Mouse (Mus musculus) kidney, adult 9 months (tissue): ENCODE data around the gene Alg14.

ENCODE experiments used
- DNase-seq: peaks from one replicate; pipeline ENCODE4 v3.0.0; 2022

Gene Alg14

GRCm38 (mm10) chr3:121370830-121371526 is 79.4 kb downstream of the Alg14 start:
- DNase-seq = no peak

- DNase-seq = no peak
Observed at GRCm38 (mm10) chr3:121371527-121372220, 80.1 kb downstream of the Alg14 start.

DNA sequence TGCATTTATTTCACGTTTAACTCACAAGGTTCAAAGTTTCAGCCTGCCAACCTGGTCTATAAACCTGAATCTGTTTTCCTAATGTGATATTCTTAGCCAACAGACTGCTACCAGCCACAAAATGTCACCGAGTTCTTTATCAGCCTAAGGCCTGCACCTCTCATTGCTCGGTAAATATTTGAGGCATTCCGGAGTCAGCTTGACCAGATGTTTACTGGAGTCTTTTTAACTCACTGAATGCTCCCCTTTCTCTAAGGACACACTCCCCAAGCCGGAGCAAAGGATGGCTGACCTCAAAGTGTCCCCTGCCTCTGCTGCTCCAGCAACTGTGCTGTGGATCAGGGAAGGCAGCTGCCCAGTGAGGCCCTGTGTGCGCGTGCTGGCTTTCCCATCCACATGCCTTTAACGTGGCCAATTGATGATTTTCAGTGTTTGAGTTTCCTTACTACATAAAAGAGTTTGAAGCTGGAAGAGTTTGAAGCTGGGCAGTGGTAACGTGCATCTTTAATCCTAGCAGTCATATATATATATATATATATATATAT is 82.4 kb downstream of the Alg14 start:
- DNase-seq = no peak

DNA sequence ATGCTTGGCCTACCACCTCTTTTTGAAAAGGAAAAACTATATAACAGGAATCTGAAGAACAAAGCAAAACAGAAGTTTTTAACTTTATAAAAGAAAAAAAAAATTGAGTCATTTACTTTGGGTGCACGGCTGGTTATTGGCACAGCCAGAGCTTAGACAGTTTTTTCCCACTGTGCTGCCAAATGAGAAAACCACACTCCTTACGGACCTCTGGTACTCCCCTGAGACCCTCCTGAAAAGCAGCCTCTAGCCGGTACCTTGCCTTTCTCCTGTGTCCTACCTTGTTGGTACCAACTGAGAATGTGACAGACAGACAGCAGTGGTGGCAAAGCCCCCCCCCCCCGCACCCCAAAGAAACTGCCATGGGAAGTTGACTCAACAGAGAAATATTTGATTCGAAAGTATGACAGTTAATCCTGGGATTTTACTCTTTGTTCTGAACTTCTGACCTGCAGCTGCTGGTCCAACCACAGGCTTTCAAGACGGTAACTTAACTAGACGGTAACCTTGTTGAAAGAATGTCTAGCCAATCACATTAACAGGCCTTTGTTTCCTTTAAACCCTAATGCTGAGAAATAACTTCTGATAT is 84.1 kb downstream of the Alg14 start:
- no peak for DNase-seq

GRCm38 (mm10) chr3:121378708-121379612 is 87.4 kb downstream of the Alg14 start:
- DNase-seq = peak; percentile 95

DNA sequence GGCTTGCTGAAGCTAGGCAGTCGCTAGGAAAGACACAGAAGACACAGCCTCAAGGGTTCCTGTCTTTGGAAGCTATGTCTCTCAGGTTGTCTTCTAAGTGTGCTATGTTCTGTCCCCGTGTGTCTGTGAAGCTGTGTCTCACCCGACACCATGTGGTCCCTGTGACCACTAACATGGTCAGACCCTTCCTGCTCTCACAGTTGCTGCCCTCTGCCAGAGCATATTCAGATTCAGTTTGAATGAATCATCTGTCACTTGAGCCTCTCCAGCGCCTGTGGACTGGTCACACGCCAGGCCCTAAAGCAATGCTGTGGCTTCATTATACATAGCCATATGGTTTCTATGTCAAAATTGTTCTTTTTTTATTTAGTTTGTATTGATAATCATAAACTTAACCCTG is 88.1 kb downstream of the Alg14 start:
- DNase-seq = no peak

DNA sequence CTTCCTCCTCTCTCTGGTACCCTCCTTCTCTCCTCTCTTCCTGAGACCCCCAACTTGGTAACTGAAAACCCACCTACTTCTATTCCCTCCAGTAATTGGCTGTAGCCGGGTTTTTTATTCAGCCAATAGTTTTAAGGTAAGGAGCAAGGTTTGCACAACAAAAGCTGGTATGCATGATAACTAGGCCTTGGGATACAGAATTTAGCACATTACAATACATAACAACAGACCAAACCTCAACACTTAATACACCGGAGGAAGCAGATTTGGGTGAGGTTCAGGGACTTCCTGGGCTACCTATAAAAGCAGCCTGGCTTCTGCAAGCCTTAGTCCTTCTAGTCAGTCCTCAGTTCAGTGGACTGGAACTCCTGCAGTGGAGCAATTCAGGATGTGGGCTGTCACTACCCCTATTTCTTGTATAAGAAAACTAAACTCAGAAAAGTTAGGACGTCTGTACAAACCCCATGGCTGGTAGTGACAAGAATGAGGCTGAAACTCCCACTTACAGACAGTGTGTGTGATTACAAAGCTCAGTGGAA is 96.0 kb downstream of the Alg14 start:
- DNase-seq = no peak

GRCm38 (mm10) chr3:121389366-121389765 is 97.8 kb downstream of the Alg14 start:
- DNase-seq = no peak

- DNase-seq = peak; percentile 31
Observed at GRCm38 (mm10) chr3:121389860-121390530, 98.4 kb downstream of the Alg14 start.

DNA sequence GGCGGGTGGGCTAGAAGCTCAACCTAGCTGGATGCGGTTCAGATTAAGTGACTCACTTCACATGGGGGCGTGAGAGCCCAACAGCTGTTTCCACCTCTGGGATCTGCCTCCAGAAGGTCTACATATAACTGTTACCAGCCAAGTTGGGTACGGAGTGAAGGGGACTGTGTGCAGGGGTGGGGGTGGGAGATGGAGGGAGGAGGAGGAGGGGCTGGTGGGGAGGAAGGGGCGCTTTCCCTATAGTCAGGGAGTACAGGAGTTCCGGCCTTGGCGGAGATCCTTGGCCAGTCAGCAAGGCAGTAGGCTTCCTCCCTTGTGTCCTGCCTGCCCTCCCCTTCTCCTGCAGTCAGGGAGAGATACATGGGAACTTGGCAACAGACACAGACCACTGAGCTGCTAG is 99.2 kb downstream of the Alg14 start:
- no peak for DNase-seq

DNA sequence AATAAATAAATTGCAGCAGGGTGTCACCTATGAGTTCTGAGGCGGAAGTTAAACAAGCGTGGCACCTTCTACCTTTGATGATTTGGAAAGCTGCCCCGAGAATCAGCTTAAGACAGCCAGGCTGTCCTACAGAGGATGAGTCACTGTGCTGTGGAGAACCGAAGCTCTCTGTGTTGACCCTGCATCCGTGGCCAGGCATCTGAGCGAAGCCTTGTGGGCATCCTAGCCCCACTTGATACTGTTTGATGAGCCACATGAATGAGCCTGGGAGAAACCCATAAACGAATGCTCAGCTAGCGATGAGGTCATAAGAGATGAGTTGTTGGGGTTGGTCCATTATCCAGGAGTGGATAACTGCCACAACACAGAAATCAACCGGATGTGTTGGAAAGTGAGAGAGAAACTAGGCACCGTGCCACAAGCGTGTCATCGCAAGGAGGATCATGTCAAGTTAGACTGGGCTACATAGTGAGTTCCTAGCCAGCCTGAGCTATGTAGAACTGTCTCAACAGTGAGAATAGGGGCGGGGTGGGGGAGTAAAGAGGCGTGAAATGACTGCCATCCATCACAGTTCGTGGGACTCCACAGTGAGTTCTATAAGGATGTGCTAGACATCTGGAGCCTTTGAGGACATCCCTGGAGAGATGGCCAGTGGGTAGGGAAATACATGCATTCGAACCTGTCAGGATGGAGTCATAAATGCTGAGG is 104.2 kb downstream of the Alg14 start:
- no peak for DNase-seq

GRCm38 (mm10) chr3:121396561-121396960 is 105.0 kb downstream of the Alg14 start:
- DNase-seq = no peak

- no peak for DNase-seq
Observed at GRCm38 (mm10) chr3:121397007-121397406, 105.4 kb downstream of the Alg14 start.

GRCm38 (mm10) chr3:121401384-121401783 is 109.8 kb downstream of the Alg14 start:
- DNase-seq = no peak

- no peak for DNase-seq
Observed at GRCm38 (mm10) chr3:121402096-121402495, 110.5 kb downstream of the Alg14 start.

DNA sequence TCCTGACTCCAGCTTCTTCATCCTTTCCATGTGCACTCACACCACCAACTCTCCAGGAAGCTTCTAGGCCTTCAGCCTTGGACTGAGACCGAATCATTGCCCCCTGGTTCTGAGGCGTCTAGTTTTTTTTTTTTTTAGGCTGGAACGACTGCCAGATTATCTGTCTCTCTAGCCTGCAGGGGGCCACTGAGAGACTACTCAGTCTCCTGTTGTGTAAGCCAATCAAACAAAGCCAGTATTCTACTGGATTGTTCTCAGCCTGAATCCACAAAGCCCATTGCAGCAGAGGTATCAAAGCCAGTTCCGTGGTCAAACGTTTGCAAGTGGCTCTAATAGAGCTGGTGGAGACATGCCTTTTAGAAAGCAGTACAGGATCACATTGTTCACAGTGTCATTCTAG is 111.9 kb downstream of the Alg14 start:
- no peak for DNase-seq

GRCm38 (mm10) chr3:121405101-121405500 is 113.5 kb downstream of the Alg14 start:
- DNase-seq = no peak

GRCm38 (mm10) chr3:121407417-121407816 is 115.8 kb downstream of the Alg14 start:
- no peak for DNase-seq

- peak; percentile 62 for DNase-seq
Observed at GRCm38 (mm10) chr3:121408386-121408785, 116.8 kb downstream of the Alg14 start.

GRCm38 (mm10) chr3:121411450-121411849 is 119.9 kb downstream of the Alg14 start:
- DNase-seq = no peak
